Mouse (Mus musculus) urinary bladder, adult 18-20 months (tissue): ENCODE measurements around the gene Mrpl24.
"Not testable (repeated sequence)": the region's sequence is repeated elsewhere in the genome, so short reads cannot be mapped to it uniquely, and the experiment has no call there.

Source experiments
- DNase-seq, 2 experiments: peaks; one replicate each; pipeline ENCODE4 v3.0.0; 2022; ENCODE audit warnings: low spot score in 2 of 2, mixed read lengths in 2 of 2

Gene Mrpl24

DNA sequence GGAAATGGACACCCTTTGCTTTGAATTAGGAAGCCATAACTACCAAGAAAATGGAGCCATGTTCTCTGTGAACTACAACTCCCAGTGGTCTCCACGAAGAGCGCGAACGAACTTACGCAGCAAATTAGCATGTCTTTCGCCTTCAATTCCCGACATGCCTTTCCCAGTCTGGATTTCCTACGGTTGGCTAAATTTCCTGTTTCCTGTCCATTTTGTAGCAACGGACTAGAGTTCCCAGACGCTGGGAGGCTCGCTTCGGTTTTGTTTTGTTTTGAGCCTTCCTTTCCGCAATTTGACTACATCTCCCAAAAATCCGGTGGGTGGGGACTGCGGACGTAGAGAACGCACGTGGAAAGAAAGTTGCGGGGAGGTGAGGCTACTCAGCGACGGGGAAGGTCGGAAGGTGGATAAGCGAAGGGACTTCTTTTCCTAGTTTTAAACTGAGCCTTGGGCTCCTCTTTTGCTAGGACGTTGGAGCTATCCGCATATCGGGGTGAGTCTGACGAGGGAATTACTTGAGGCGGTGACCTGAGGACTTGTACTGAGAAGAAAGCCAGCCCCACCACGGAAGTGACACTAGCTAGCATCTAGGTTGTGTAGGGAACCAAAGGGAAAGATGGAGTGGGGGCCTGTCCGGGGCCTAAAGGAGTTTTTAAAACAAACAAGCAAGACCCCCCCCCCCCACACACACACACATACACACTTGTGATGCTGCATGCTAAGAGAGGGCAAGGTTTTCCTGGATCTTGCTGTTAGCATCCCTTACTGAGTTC, at the start of gene Mrpl24:
Gene Mrpl24 (plus strand): TSS at position 171 of the 773 bp plus-strand sequence.
- peak; percentile 56 to 77 for DNase-seq

- no peak for DNase-seq
Measured at GRCm38 (mm10) chr3:87877730-87878129, 41.6 kb upstream of the Mrpl24 start.

DNA sequence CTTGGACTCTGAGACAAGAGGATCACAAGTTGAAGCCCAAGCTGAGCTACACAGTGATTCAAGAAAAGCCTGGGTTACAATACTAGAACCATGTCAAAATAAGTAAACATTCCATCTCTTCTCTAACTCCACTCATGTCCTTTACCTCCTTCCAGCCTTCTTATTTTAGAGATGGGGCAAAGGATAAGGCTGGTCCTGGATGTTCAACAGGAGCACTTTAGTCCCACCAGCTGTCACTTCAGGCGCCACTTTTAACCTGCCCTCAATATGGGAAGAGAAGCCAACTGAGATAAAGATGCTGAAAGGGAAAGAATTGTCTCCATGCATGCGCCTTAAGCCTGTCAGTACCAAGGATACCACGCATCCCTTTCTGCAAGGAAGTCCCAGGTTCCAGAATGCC, 35.0 kb upstream of the Mrpl24 start:
- no peak for DNase-seq

GRCm38 (mm10) chr3:87884708-87885251, 34.5 kb upstream of the Mrpl24 start:
- peak; percentile 14 to 21 for DNase-seq

GRCm38 (mm10) chr3:87885281-87886003, 33.9 kb upstream of the Mrpl24 start, which contains the start of gene Prcc:
TSS of gene Prcc (minus strand) at chr3:87885608.
- DNase-seq = peak; percentile 73 to 91

DNA sequence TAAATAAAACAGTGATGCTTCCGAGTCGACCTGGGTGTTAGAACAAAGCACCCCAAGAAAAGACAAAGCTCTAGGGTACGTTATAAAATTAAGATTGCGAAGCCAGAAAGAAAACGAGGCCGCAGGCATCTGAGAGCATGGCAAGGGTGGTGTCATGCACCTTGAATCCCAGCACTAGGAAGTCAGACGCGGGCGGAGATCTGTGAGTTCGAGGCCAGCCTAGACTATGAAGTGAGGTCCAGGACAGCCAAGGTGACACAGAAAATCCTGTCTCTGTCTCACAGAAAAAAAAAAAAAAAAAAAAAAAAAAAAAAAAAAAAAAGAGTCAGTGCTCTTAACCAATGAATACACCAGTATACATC, 33.3 kb upstream of the Mrpl24 start:
- peak in 1 of 2 experiments; percentile 30 for DNase-seq

DNA sequence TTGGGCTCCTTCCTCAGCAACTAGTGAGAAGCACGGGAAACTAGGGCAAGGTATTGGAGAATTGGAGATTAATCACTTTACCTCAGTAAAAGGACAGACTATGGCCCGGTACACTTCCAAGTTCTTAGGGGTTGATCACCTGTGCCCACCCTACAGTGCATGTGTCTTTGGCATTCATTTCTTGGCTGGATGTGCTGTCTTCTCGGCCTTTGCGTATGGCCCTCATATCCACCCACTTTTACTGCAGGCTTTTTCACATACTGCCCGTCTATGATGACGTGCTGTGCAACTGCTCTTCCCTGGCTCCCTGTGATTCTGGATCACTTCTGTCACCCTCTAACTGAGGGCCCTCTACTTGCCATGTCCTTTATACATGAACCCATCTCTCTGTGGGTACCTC, 32.9 kb upstream of the Mrpl24 start:
- DNase-seq = no peak

- not testable (repeated sequence) for DNase-seq
Measured at GRCm38 (mm10) chr3:87887400-87887799, 31.9 kb upstream of the Mrpl24 start.

- DNase-seq = no peak
Measured at GRCm38 (mm10) chr3:87891481-87891880, 27.8 kb upstream of the Mrpl24 start.

GRCm38 (mm10) chr3:87893367-87893905, 25.9 kb upstream of the Mrpl24 start:
- no peak for DNase-seq

DNA sequence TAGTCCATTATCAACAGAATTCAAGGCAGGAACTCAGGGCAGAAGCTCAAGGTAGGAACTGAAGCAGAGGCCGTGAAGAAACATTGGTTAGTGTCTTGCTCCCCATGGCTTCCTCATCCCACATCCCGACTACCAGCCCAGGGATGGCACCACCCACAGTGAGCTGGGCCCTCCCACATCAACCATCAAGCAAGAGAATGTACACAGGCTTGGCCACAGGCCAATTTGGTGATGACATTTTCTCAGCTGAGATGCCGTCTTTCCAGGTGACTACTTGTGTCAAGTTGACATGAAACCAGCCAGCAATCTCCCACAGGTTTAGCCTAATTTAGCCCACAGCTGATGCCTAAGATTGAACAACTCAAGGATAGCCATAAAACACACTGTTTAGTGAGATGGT, 20.0 kb upstream of the Mrpl24 start:
- DNase-seq = no peak

DNA sequence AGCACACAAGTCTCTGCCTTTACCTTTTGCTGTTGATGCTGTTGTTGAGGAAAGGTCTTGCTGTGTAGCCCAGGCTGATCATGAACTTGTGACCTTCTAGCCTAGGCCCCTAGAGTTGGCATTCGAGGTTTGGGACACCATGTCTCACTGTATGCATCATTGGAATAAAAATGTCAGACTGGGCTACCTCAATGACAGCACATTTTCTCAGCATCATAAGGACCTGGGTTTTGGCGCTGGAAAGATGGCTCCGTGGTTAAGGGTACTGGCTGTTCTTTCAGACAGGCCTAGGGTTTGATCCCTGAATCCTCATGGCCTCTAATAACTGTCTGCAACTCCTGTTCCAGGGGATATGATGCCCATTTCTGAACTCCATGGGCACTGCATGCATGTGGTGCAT, 19.5 kb upstream of the Mrpl24 start:
- DNase-seq = no peak

- no peak for DNase-seq
Measured at GRCm38 (mm10) chr3:87901036-87901624, 18.2 kb upstream of the Mrpl24 start.

DNA sequence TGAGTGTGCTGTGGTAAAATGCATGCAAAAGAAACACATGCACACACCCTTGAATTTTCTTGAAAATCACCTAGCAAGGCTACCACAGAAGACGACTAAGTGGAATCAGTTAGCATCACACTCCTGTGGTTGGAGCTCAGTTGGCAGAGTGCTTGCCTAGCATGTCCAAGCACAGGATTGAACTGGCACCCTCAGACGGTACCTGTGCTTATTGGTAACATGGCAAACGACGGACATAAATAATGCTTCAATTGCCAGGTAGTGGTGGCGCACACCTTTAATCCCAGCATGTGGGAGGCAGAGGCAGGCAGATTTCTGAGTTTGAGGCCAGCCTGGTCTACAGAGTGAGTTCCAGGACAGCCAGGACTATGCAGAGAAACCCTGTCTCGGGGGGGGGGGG, 17.3 kb upstream of the Mrpl24 start:
- DNase-seq = not testable (repeated sequence)

- no peak for DNase-seq
Measured at GRCm38 (mm10) chr3:87903821-87904220, 15.5 kb upstream of the Mrpl24 start.

GRCm38 (mm10) chr3:87905880-87906485, 13.3 kb upstream of the Mrpl24 start, which contains the start of gene Hdgf:
TSS of gene Hdgf (plus strand) at chr3:87906321.
- DNase-seq = peak; percentile 87 to 91

DNA sequence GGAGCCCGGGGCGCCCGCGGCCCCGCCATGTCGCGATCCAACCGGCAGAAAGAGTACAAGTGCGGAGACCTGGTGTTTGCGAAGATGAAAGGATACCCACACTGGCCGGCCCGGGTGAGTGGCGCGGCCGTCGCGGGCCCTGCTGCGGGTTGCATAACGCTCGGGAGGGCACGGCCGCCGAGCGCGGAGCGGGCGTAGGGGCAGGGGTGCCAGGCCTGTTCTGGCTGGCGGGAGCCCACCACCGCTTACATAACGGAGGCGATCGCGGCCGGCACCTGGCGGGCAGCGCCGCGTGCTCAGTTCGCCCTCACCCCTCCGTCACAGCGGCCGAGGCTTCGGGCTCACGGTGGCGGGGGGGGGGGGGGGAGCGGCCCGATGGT, 12.7 kb upstream of the Mrpl24 start:
- peak in 1 of 2 experiments; percentile 69 for DNase-seq

DNA sequence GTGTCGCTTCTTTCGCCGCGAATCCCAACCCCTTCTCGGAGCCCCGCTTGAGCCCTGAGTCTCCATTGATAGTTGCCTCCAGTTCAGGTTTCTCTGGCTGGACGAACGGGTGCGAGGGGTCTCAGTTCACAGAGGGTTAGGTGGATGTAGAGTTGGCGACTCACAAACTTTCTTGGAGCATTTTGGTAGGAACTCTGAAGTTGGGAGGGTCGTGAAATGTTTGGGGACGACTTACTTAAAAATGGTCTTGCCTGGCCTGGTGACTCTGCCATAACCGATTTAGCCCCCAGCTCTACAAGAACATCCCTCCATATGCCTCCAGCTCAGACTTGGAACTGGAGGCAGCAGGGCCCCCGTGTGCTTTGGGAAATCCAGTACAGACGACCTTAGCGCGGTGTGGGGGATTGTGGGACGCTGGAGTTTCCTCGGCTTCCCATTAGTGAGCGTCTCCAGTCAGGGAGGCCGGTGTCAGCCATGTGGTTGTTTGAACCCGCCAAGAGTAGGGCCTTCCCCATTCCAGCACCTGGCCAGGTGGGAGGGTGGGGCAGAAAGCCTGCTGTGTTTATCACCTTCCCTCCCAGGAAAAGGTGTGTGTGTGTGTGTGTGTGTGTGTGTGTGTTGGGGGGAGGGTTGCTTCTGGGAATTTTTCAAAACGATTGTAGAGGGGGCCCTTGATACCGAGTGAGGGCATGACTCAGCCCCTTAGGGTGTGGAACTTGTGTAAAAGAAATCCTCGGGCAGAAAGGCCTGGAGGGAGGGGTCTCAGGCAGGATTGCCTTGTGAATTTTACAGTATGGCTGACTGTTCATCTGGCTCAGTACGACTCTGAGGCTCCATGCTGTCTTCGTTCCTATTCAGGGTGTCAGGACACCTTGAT, 12.1 kb upstream of the Mrpl24 start:
- peak; percentile 47 to 51 for DNase-seq

GRCm38 (mm10) chr3:87907906-87908305, 11.4 kb upstream of the Mrpl24 start:
- DNase-seq = no peak

GRCm38 (mm10) chr3:87909381-87909780, 9.9 kb upstream of the Mrpl24 start:
- no peak for DNase-seq

DNA sequence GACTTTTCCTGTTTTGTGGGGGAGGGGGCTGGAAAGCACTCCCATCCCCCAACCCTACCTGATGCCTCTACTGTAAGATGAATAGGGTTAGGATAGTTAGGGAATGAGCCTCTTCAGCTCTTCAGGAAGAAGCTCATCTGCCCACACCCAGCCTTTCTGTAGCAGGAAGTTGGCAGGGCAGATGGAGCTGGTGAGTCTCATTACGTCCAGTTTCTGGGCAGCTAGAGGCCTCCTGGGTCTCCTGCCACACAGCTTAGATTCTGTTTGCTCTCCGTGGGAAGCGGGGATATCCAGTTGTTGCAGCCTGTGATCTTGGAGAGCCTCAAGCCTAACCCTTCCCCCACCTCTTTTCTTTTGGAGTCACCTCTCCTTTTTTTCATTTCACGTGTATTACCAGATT, 9.4 kb upstream of the Mrpl24 start:
- no peak for DNase-seq
